Mouse (Mus musculus): ENCODE results near the gene Kifc3.

- TF ChIP-seq POLR2A (IDR thresholded peaks at IDR 0.05; ENCODE audit: control insufficient read depth, low read depth, low read length) (no peak), CTCF (IDR thresholded peaks at IDR 0.05; ENCODE audit: control insufficient read depth, insufficient read depth, insufficient replicate concordance, low read depth, low read length) (no peak)
Measured at GRCm38 (mm10) chr8:95137201-95137600, 65.4 kb downstream of the Kifc3 start.

All from testis, adult 2 months (tissue).